Mouse (Mus musculus) layer of hippocampus, adult 2 months (tissue): ENCODE measurements around the gene Wnt2b. TPM values are rescaled to one million over a fixed set of nuclear protein-coding genes. Genes with fewer than 3 reads are reported as not detected.

Source experiments
- DNase-seq, 2 experiments: peaks; one replicate each; pipeline ENCODE4 v3.0.0; 2022; ENCODE audit warnings: low spot score in 2 of 2
- H3K27ac ChIP-seq: fragments of 200-600 bp; 2 replicates; pipeline ENCODE4 v1.8.1; 2022
- H3K4me3 ChIP-seq: fragments of 200-600 bp; 2 replicates; pipeline ENCODE4 v1.8.1; 2022; ENCODE audit warnings: mild to moderate bottlenecking
- CTCF ChIP-seq: fragments of 200-600 bp; conservative IDR thresholded peaks from 2 replicates; pipeline ENCODE4 v1.8.1; 2022; ENCODE audit warnings: antibody characterized with exemption, mild to moderate bottlenecking, moderate library complexity
- long read RNA-seq, 2 experiments: library from polyadenylated mRNA; stranded (forward); transcript quantifications; one replicate each; pipeline ENCODE4 v2.0.0; 2021; ENCODE audit warnings: borderline mapping rate in 2 of 2
- total RNA-seq, 2 experiments: library from RNA; stranded (reverse); gene quantifications; 2 replicates each; pipeline ENCODE4 v1.2.3; 2021

Gene Wnt2b
- under 1 TPM; 0.41 to 0.47 TPM for total RNA-seq
- long read RNA-seq, experiment 1: 0 reads
- long read RNA-seq, experiment 2: 0 reads

GRCm38 (mm10) chr3:104961066-104962059, at the start of gene Wnt2b:
Gene Wnt2b (minus strand): TSS chr3:104961921.
- Histone ChIP-seq H3K27ac (no peak within 1 kb of the TSS), H3K4me3 (peak within 1 kb of the TSS; percentile 51)
- TF ChIP-seq CTCF: no peak
- DNase-seq: no peak

GRCm38 (mm10) chr3:105010681-105011339, 49.1 kb upstream of the Wnt2b start:
- no peak for DNase-seq
- no peak overlapping the region for H3K4me3 ChIP-seq
- TF ChIP-seq CTCF: no peak
- 0 out of 2 replicates have a peak overlapping the region, but pooled peaks have one; percentile 4 for H3K27ac ChIP-seq

GRCm38 (mm10) chr3:105008070-105008469, 46.3 kb upstream of the Wnt2b start:
- no peak overlapping the region for H3K4me3 ChIP-seq
- TF ChIP-seq CTCF: no peak
- DNase-seq: no peak
- H3K27ac ChIP-seq: 0 out of 2 replicates have a peak overlapping the region, but pooled peaks have one; percentile 21

- TF ChIP-seq CTCF: no peak
- no peak overlapping the region for H3K27ac ChIP-seq
- no peak overlapping the region for H3K4me3 ChIP-seq
- no peak for DNase-seq
Measured at GRCm38 (mm10) chr3:105006101-105006500, 44.4 kb upstream of the Wnt2b start.

- peak overlapping the region; percentile 76 for H3K27ac ChIP-seq
- no peak for TF ChIP-seq CTCF
- H3K4me3 ChIP-seq: no peak overlapping the region
- DNase-seq: no peak
Measured at GRCm38 (mm10) chr3:105005561-105006065, 43.9 kb upstream of the Wnt2b start.

- DNase-seq: no peak
- Histone ChIP-seq H3K4me3 (no peak overlapping the region), H3K27ac (peak overlapping the region; percentile 76)
- no peak for TF ChIP-seq CTCF
Measured at GRCm38 (mm10) chr3:105005011-105005410, 43.3 kb upstream of the Wnt2b start.

GRCm38 (mm10) chr3:105003960-105004463, 42.3 kb upstream of the Wnt2b start:
- TF ChIP-seq CTCF: no peak
- peak; percentile 72 to 81 for DNase-seq
- H3K4me3 ChIP-seq: no peak overlapping the region
- peak overlapping the region; percentile 76 for H3K27ac ChIP-seq

GRCm38 (mm10) chr3:105001374-105001773, 39.7 kb upstream of the Wnt2b start:
- Histone ChIP-seq H3K4me3 (no peak overlapping the region), H3K27ac (no peak overlapping the region)
- DNase-seq: no peak
- TF ChIP-seq CTCF: no peak

GRCm38 (mm10) chr3:105000561-105000960, 38.8 kb upstream of the Wnt2b start:
- TF ChIP-seq CTCF: no peak
- Histone ChIP-seq H3K4me3 (no peak overlapping the region), H3K27ac (no peak overlapping the region)
- DNase-seq: no peak

GRCm38 (mm10) chr3:104997563-104997962, 35.8 kb upstream of the Wnt2b start:
- Histone ChIP-seq H3K27ac (peak overlapping the region; percentile 44), H3K4me3 (no peak overlapping the region)
- DNase-seq: no peak
- no peak for TF ChIP-seq CTCF

GRCm38 (mm10) chr3:104995707-104996106, 34.0 kb upstream of the Wnt2b start:
- DNase-seq: no peak
- Histone ChIP-seq H3K27ac (0 out of 2 replicates have a peak overlapping the region, but pooled peaks have one; percentile 2), H3K4me3 (no peak overlapping the region)
- no peak for TF ChIP-seq CTCF

- DNase-seq: no peak
- no peak for TF ChIP-seq CTCF
- Histone ChIP-seq H3K4me3 (no peak overlapping the region; the same call in 1 of the 2 replicates), H3K27ac (peak overlapping the region; percentile 64)
Measured at GRCm38 (mm10) chr3:104994415-104994841, 32.7 kb upstream of the Wnt2b start.

- TF ChIP-seq CTCF: no peak
- no peak overlapping the region; the same call in 1 of the 2 replicates for H3K4me3 ChIP-seq
- peak; percentile 46 to 76 for DNase-seq
- H3K27ac ChIP-seq: peak overlapping the region; percentile 64
Measured at GRCm38 (mm10) chr3:104993800-104994199, 32.1 kb upstream of the Wnt2b start.
